Mouse (Mus musculus) heart, postnatal 10 days (tissue): ENCODE measurements around the gene Mogat1. TPM values are rescaled to one million over a fixed set of nuclear protein-coding genes. Genes with fewer than 3 reads are reported as not detected.
"Not testable (repeated sequence)": the region's sequence is repeated elsewhere in the genome, so short reads cannot be mapped to it uniquely, and the experiment has no call there.

Experiments used
- DNase-seq, 2 experiments: peaks; one replicate each; pipeline ENCODE4 v3.0.0; 2021
- intact Hi-C: fragments of 180-260 bp; cut with DNase I; formaldehyde crosslinking; loops from one replicate; pipeline ENCODE4 v1.15.1; 2025
- total RNA-seq, 2 experiments: library from RNA; stranded (reverse); gene quantifications; 2 replicates each; pipeline ENCODE4 v1.2.3; 2021

The Mogat1 gene
- total RNA-seq, result under 1 TPM; 0.24 to 0.50 TPM

- no peak for DNase-seq
- intact Hi-C loops, result no loop called here
Observed at GRCm38 (mm10) chr1:78510862-78511261, at the start of gene Mogat1. Gene Mogat1, plus strand, starts transcription at chr1:78510991.

- intact Hi-C loops, result no loop called here
Observed at GRCm38 (mm10) chr1:78472441-78472840, 38.4 kb upstream of the Mogat1 start.

GRCm38 (mm10) chr1:78483430-78483829 is 27.4 kb upstream of the Mogat1 start:
- DNase-seq, result no peak
- intact Hi-C loops, result no loop called here

More at GRCm38 (mm10) chr1:78472441-78472840, 38.4 kb upstream of the Mogat1 start:
- no peak for DNase-seq

GRCm38 (mm10) chr1:78484361-78484760 is 26.4 kb upstream of the Mogat1 start:
- peak in 1 of 2 experiments; percentile 4 for DNase-seq

GRCm38 (mm10) chr1:78488427-78488751 is 22.4 kb upstream of the Mogat1 start:
- no peak for DNase-seq
- intact Hi-C loops, result no loop called here

More at GRCm38 (mm10) chr1:78484361-78484760, 26.4 kb upstream of the Mogat1 start:
- intact Hi-C loops, result no loop called here

GRCm38 (mm10) chr1:78488752-78489492 is 21.9 kb upstream of the Mogat1 start, which contains the start of gene Farsb:
Gene Farsb, minus strand, starts transcription at chr1:78488897.
- intact Hi-C loops, result no loop called here

GRCm38 (mm10) chr1:78490143-78490542 is 20.6 kb upstream of the Mogat1 start:
- intact Hi-C loops, result no loop called here
- DNase-seq, result no peak

More at GRCm38 (mm10) chr1:78488752-78489492, 21.9 kb upstream of the Mogat1 start, which contains the start of gene Farsb:
- peak; percentile 95 for DNase-seq

GRCm38 (mm10) chr1:78501036-78501435 is 9.8 kb upstream of the Mogat1 start:
- DNase-seq, result no peak
- intact Hi-C loops, result no loop called here

GRCm38 (mm10) chr1:78501856-78502255 is 8.9 kb upstream of the Mogat1 start:
- intact Hi-C loops, DNase-seq: not testable (repeated sequence)

GRCm38 (mm10) chr1:78502527-78502926 is 8.3 kb upstream of the Mogat1 start:
- intact Hi-C loops, result no loop called here
- no peak for DNase-seq

- intact Hi-C loops, result no loop called here
- no peak for DNase-seq
Observed at GRCm38 (mm10) chr1:78507137-78507536, 3.7 kb upstream of the Mogat1 start.

- DNase-seq, result peak in 1 of 2 experiments; percentile 9
- intact Hi-C loops, result no loop called here
Observed at GRCm38 (mm10) chr1:78511621-78512160, 900 bp downstream of the Mogat1 start, which contains the start of gene BC035947. Gene BC035947, minus strand, starts transcription at chr1:78512158.

GRCm38 (mm10) chr1:78512756-78513155 is 2.0 kb downstream of the Mogat1 start:
- intact Hi-C loops, result no loop called here
- DNase-seq, result no peak

GRCm38 (mm10) chr1:78518907-78519306 is 8.1 kb downstream of the Mogat1 start:
- intact Hi-C loops, result no loop called here
- DNase-seq, result no peak

GRCm38 (mm10) chr1:78525189-78525886 is 14.5 kb downstream of the Mogat1 start:
- intact Hi-C loops, result no loop called here
- peak; percentile 35 to 68 for DNase-seq

GRCm38 (mm10) chr1:78528356-78528755 is 17.6 kb downstream of the Mogat1 start:
- DNase-seq, result no peak
- intact Hi-C loops, result no loop called here

GRCm38 (mm10) chr1:78529011-78529410 is 18.2 kb downstream of the Mogat1 start:
- intact Hi-C loops, result no loop called here
- DNase-seq, result no peak

- intact Hi-C loops, result no loop called here
- no peak for DNase-seq
Observed at GRCm38 (mm10) chr1:78530500-78531215, 19.9 kb downstream of the Mogat1 start.

- no peak for DNase-seq
Observed at GRCm38 (mm10) chr1:78532184-78532800, 21.5 kb downstream of the Mogat1 start.

GRCm38 (mm10) chr1:78534428-78535150 is 23.8 kb downstream of the Mogat1 start:
- no peak for DNase-seq
- intact Hi-C loops, result loop anchor here (5.0 kb wide), 1 partner anchor 1103 kb away; no protein-coding TSS in a partner anchor

More at GRCm38 (mm10) chr1:78532184-78532800, 21.5 kb downstream of the Mogat1 start:
- intact Hi-C loops, result no loop called here
